Mouse (Mus musculus): Measurements from ENCODE around the gene Vps53. TPM values are rescaled to one million over a fixed set of nuclear protein-coding genes. Genes with fewer than 3 reads are reported as not detected.

Gene Vps53
- total and polyA plus RNA-seq, 3 experiments, result 16.4 to 25.1 (median 24.3) TPM

DNA sequence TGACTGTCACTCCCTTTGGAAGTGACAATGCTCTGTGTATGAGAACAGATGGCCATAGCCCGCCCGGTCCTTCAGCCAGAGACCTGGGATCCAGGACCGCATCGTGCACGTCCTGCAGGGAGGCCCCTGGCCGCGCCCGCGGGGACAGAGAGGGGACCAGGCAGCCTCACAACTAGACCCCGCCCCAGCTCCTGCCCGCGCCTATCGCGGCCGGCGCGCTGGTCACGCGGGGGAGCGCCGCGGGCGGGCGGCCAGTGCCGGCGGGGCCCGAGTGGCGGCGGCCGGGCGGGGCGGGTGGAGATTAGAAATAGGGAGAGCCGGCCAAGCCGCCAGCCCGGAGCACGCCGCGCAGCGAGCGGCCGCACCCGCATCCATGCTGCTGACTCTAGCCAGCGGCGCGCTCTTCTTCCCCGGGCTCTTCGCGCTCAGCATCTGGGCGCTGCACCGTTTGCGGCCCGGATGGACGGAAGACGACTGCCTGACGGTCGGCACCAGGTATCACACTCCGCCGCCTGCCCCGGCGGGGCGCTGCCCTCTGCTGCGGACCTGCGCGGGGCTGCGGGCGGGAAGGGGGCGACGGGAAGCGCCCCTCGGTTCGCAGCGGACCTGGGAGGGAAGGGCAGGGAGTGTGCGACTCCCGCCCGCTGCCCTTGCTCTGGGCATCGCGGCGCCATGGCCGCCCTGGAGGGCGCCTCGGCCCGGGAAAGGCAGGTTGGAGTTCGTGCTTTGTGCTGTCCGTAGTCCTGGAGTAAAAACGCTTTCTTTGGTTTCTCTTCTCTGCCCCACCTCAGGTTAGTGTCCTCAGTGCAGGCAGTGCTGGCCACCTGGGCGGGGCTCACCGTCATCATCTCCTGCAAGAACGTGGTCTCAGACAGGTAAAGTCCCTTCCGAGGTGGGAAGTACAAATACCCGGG lies 22.6 kb upstream of the Vps53 start:
- TF ChIP-seq POLR2A (IDR thresholded peaks at IDR 0.05; ENCODE audit: insufficient read depth, low read depth, low read length) (peak; percentile 78), EP300 (IDR thresholded peaks at IDR 0.05; ENCODE audit: insufficient read depth, low read depth, low read length) (no peak), CTCF (IDR thresholded peaks at IDR 0.05) (0 out of 2 replicates have a peak, but pooled peaks have one; percentile 9)
- Histone ChIP-seq H3K4me3 (peak overlapping the region; percentile 86), H3K27ac (peak overlapping the region; percentile 81), H3K36me3 (ENCODE audit: control insufficient read depth, insufficient read depth, low read length) (peaks cover 2% of the 10 kb centered on the region; the same call in 1 of the 2 replicates), H3K4me1 (ENCODE audit: control insufficient read depth, insufficient read depth, low read length) (no peaks in the 10 kb centered on the region; the same call in 1 of the 2 replicates), H3K79me2 (replicated peaks; ENCODE audit: control insufficient read depth, insufficient read depth, low read length) (no peaks in the 10 kb centered on the region), H3K9ac (ENCODE audit: low read depth, low read length) (peak overlapping the region; percentile 88), H3K27me3 (ENCODE audit: control insufficient read depth, insufficient read depth, low read length) (no peaks in the 10 kb centered on the region)
- peak; percentile 93 to 95 for DNase-seq
- intact Hi-C loops (cut with DNase I), result loop anchor here (1.0 to 2.0 kb wide), 2 partner anchors 15 to 23 kb away; partner anchors contain the start of genes Dbil5, Fam57a, Gemin4 and Vps53
- 2% methylated on average over 68 of the region's 90 CpGs for WGBS

DNA sequence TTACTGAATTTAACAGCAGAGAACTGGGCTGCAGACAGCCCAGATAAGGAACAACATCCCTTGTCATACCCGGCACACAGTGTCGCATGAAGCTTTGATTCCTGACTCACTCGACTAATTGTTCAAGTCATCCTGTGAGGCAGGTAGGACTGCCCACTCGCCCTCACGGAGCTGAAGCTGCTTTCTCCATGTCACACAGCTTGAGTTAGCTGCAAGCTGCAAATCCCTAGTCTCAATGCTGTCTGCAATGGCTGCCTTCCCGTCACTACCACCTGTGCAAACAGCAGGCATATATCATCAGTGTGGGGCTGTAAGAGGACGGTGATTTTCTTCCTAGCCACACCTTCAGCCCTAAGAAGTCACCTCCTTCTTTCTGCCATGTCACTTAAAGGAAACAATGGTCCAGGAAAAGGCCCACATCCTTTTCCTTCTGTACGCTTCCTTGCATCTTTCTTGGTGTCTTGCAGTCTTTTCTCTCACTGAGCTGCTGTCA lies 17.6 kb upstream of the Vps53 start:
- WGBS, result 40% methylated on average over 8 of the region's 8 CpGs
- Histone ChIP-seq H3K4me3 (no peak overlapping the region), H3K27me3 (ENCODE audit: control insufficient read depth, insufficient read depth, low read length) (no peaks in the 10 kb centered on the region), H3K4me1 (ENCODE audit: control insufficient read depth, insufficient read depth, low read length) (no peaks in the 10 kb centered on the region), H3K9ac (ENCODE audit: low read depth, low read length) (no peak overlapping the region), H3K27ac (no peak overlapping the region), H3K36me3 (ENCODE audit: control insufficient read depth, insufficient read depth, low read length) (no peaks in the 10 kb centered on the region), H3K79me2 (replicated peaks; ENCODE audit: control insufficient read depth, insufficient read depth, low read length) (no peaks in the 10 kb centered on the region)
- TF ChIP-seq CTCF (IDR thresholded peaks at IDR 0.05), result no peak
- TF ChIP-seq EP300 (IDR thresholded peaks at IDR 0.05; ENCODE audit: insufficient read depth, low read depth, low read length), result no peak
- TF ChIP-seq POLR2A (IDR thresholded peaks at IDR 0.05; ENCODE audit: insufficient read depth, low read depth, low read length), result no peak
- intact Hi-C loops (cut with DNase I), result no loop called here
- DNase-seq, result no peak

DNA sequence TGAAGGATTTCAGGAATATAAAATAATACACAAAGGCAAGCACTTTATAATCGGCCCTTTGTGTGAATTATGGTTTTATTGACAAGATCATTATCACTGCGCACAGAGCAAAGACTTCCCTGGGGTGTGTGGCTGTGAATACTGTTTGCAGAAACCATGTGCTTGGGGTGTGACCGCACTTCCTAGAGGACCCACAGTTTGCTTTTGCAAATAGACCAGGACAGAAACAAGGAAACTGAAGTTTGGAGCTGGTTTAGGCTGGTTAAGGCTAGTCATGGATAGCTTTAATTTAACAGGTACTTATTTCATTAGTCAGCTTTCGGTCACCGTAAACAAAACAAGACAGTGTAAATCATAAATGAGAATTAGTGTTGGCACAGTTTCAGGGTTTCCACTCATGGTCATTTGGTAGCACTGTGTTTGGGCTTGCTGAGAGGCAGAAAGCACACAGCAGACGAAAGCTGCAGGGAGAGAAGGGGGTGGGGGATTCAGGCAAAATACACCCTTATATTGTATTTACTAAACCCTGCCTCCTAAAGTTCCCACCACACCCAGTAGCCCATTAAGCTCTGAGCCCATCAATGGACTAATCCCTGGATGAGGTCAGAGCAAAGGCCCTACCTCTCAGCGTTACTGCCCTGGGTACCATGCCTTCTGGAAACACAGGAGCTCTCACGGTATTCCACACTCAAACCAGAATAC lies 17.0 kb upstream of the Vps53 start:
- WGBS, result 57% methylated on average over 8 of the region's 8 CpGs
- no peak for DNase-seq
- Histone ChIP-seq H3K27me3 (ENCODE audit: control insufficient read depth, insufficient read depth, low read length) (no peaks in the 10 kb centered on the region), H3K4me3 (no peak overlapping the region), H3K79me2 (replicated peaks; ENCODE audit: control insufficient read depth, insufficient read depth, low read length) (no peaks in the 10 kb centered on the region), H3K9ac (ENCODE audit: low read depth, low read length) (no peak overlapping the region), H3K4me1 (ENCODE audit: control insufficient read depth, insufficient read depth, low read length) (no peaks in the 10 kb centered on the region), H3K27ac (no peak overlapping the region), H3K36me3 (ENCODE audit: control insufficient read depth, insufficient read depth, low read length) (no peaks in the 10 kb centered on the region)
- intact Hi-C loops (cut with DNase I), result no loop called here
- no peak for TF ChIP-seq CTCF (IDR thresholded peaks at IDR 0.05)

DNA sequence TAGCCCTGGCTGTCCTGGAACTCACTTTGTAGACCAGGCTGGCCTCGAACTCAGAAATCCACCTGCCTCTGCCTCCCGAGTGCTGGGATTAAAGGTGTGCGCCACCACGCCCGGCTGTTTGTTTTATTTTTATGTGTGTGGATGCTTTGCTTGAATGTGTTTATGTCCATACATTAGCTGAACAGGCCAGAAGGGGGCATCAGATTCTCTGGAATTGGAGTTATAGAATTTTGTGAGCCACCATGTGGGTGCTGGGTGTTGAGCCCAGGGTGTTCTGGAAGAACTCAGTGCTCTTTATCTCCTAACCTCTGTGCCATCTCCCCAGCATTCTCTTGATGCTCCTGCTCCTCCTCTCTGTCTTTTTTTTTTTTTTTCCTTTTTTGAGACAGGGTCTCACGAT lies 7.5 kb upstream of the Vps53 start:
- Histone ChIP-seq H3K36me3 (ENCODE audit: control insufficient read depth, insufficient read depth, low read length) (no peaks in the 10 kb centered on the region), H3K9ac (ENCODE audit: low read depth, low read length) (no peak overlapping the region), H3K4me1 (ENCODE audit: control insufficient read depth, insufficient read depth, low read length) (no peaks in the 10 kb centered on the region), H3K27ac (no peak overlapping the region), H3K79me2 (replicated peaks; ENCODE audit: control insufficient read depth, insufficient read depth, low read length) (no peaks in the 10 kb centered on the region), H3K27me3 (ENCODE audit: control insufficient read depth, insufficient read depth, low read length) (no peaks in the 10 kb centered on the region), H3K4me3 (no peak overlapping the region)
- no peak for DNase-seq
- peak; percentile 20 for TF ChIP-seq CTCF (IDR thresholded peaks at IDR 0.05)
- TF ChIP-seq POLR2A (IDR thresholded peaks at IDR 0.05; ENCODE audit: insufficient read depth, low read depth, low read length), result no peak
- WGBS, result 90% methylated on average over 6 of the region's 6 CpGs
- intact Hi-C loops (cut with DNase I), result no loop called here

DNA sequence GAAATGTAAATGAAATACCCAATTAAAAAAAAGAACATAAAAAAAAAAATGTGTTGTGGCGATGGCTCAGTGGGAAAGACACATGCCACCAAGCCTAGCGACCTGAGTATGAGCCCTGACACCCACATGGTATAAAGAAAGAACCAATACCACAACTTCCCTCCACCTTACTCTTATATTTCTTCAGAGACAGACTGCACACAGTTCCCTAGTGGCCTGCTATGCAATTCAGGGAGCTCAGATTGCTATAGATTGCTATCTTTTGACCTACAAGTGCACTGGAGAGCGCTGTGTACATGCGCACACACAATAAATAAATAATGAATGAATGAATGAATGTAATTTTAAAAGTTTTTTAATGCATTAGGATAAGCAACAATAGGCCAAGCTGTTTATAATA lies 4.3 kb upstream of the Vps53 start:
- WGBS, result 87% methylated on average over 4 of the region's 4 CpGs
- Histone ChIP-seq H3K36me3 (ENCODE audit: control insufficient read depth, insufficient read depth, low read length) (no peaks in the 10 kb centered on the region), H3K27me3 (ENCODE audit: control insufficient read depth, insufficient read depth, low read length) (no peaks in the 10 kb centered on the region), H3K4me3 (no peak overlapping the region), H3K79me2 (replicated peaks; ENCODE audit: control insufficient read depth, insufficient read depth, low read length) (no peaks in the 10 kb centered on the region), H3K27ac (no peak overlapping the region), H3K4me1 (ENCODE audit: control insufficient read depth, insufficient read depth, low read length) (no peaks in the 10 kb centered on the region), H3K9ac (ENCODE audit: low read depth, low read length) (no peak overlapping the region)
- DNase-seq, result no peak
- TF ChIP-seq POLR2A (IDR thresholded peaks at IDR 0.05; ENCODE audit: insufficient read depth, low read depth, low read length) (no peak), EP300 (IDR thresholded peaks at IDR 0.05; ENCODE audit: insufficient read depth, low read depth, low read length) (no peak), CTCF (IDR thresholded peaks at IDR 0.05) (no peak)
- intact Hi-C loops (cut with DNase I), result no loop called here

Data from heart, adult 2 months (tissue).